Mouse (Mus musculus) B cell, adult 67 days (primary cell): ENCODE results near the gene Iqcb1. TPM values are rescaled to one million over a fixed set of nuclear protein-coding genes. Genes with fewer than 3 reads are reported as not detected.

Experiments
- total RNA-seq, 2 experiments: library from RNA; stranded (reverse); gene quantifications; 4 replicates each; pipeline ENCODE4 v1.2.4; 2023

Iqcb1 gene
- 10 to 100 TPM; 66.9 to 72.6 TPM for total RNA-seq

DNA sequence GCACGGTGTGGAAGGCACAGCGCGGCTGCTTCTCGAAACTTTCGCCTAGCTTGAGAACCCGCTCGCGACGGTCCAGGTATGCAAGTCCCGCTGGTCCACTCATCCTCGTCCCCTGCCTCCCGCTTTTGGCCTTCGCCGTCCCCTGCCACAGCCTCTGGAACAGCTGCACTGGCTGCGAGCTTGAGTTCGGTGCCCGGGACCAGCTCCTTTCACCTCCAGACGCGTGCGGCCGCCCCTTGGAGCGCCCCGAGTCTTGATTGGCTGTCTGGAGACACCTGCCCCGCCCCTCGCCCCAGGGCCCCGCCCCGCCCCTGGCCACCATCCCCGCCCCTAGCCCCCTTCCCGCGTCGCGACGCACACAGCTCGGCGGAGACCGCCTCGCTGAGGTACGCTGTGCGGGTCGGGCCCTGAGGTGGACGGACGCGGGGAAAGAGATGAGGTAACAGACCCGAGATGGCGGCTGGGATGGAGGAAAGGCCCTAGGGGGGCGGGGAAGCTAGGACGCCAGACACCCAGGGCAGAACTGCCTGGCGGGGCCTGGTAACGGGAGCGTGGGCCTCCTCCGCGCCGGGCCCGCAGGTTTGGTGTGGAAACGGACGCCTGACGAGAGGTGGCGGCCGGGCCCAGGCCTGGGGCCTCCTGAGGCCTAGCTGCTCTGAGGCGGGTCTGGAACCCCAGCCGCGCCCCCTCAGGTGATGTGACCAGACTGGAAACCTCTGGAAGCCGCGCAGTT lies at the start of gene Iqcb1:
Gene Iqcb1 (plus strand): TSS at position 332 of the 733 bp plus-strand sequence.

DNA sequence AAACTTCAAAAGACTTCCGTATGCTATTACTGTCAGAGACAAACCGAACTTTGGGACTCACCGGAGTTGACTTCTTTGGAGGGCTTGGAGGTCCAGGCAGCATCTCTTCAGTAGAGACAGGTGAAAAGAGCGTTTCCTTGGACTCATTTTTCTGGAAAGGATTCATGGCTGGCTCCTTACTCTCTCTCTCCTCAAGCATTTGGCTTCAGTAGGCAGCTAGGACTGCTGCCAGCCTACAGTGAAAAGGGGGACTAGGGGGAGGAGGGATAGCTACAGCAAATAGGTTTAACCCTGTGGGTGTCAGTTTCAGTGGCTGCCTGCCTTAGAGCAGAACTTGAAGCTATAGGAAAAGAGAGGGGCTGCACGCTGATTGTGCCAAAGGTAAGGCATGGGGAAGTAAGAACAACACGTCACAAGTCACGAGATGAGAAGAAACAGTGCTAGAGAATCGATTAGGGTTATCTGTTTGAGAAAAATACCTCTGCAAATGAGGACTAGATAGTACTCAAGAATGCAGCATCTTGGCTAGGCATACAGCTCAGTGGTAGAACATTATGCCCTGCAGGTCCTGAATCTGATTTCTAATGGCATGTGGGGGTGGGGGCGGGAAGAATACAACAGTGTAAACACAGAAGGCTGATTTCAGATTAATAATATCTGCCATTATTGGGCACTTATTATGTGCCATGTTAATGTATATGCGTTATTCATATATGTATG lies 43.4 kb upstream of the Iqcb1 start, which contains the start of gene Slc15a2:
Gene Slc15a2 (minus strand): TSS at position 369 of the 720 bp plus-strand sequence.

DNA sequence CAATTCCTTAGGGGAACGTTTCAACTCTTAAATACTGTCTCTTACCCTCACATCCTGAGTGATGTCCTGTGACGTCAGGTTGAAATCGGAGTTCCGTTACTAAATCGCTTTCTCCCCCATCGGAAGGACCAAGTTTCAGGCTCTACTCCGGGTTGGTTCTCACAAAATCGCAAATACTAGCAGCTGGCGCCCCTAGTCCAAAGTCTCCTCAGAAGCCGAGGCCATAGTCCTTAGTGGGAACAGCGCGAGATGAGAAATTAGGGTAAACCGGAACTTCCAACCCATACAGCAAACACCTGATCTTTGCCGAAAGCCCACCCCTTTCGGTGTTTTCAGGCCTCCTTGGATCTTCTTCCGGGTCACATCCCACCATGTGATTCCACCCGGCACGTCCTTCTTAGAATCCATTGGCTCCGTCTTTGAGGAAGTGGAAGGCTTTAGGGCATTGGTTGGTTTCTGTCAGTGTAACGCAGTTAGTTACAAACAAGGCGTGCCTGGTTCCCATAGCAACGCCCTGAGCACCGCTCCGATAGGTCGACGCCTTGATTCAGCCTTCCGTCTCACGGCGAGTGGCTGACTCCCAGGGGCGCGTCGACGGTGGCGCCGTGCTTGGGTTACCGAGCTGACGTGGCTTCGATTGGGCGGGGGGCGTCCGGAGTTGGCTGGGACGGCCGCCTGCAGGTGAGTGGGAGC lies 46.5 kb downstream of the Iqcb1 start, which contains the start of the genes Eaf2 and Golgb1:
Gene Eaf2 (minus strand): TSS at position 421 of the 693 bp plus-strand sequence.
Gene Golgb1 (plus strand): TSS at position 558 of the 693 bp plus-strand sequence.

Other genes with a start within 250 kb of the Iqcb1 start
- gene Cd86, start 162.3 kb upstream of the Iqcb1 start, total RNA-seq, result 100 to 1,000 TPM; 148 to 156 TPM
- 10 to 100 TPM; 14.5 to 14.8 TPM for gene Ildr1, start 134.4 kb upstream of the Iqcb1 start, total RNA-seq
- 10 to 100 TPM; 14.0 to 27.3 TPM for gene Slc15a2, start 43.4 kb upstream of the Iqcb1 start, total RNA-seq
- gene Eaf2, start 46.6 kb downstream of the Iqcb1 start, total RNA-seq, result 10 to 100 TPM; 13.5 to 14.1 TPM
- 10 to 100 TPM; 35.6 to 45.4 TPM for gene Golgb1, start 46.8 kb downstream of the Iqcb1 start, total RNA-seq
- gene Hcls1, start 106.6 kb downstream of the Iqcb1 start, total RNA-seq, result 100 to 1,000 TPM; 346 to 360 TPM
- gene Fbxo40, start 162.1 kb downstream of the Iqcb1 start, total RNA-seq, result 1 to 10 TPM in 1 of 2 experiments, under 1 TPM in 1; 0.74 to 1.4 TPM
- gene Polq, start 183.4 kb downstream of the Iqcb1 start, total RNA-seq, result 1 to 10 TPM; 6.1 to 8.1 TPM